Mouse (Mus musculus) neural tube, embryonic 15.5 days (tissue): ENCODE data around the gene Lsamp. TPM values are rescaled to one million over a fixed set of nuclear protein-coding genes. Genes with fewer than 3 reads are reported as not detected.
"Not testable (repeated sequence)": the region's sequence is repeated elsewhere in the genome, so short reads cannot be mapped to it uniquely, and the experiment has no call there.

Experiments used
- ATAC-seq: fragments of 200-750 bp; cut with Nextera tagmentation; 2 replicates; pipeline ENCODE4 v1.8.0; 2017; ENCODE audit warnings: mild to moderate bottlenecking, moderate TSS enrichment, moderate library complexity; ENCODE audit not compliant: low FRiP score
- H3K27ac ChIP-seq: fragments of 300-500 bp; sonication (generic); replicated peaks from 2 replicates; pipeline ENCODE4 v1.5.1; 2015; ENCODE audit warnings: mild to moderate bottlenecking, inconsistent platforms
- H3K27me3 ChIP-seq: fragments of 300-500 bp; sonication (generic); replicated peaks from 2 replicates; pipeline ENCODE4 v1.6.1; 2015; ENCODE audit warnings: inconsistent platforms
- H3K36me3 ChIP-seq: fragments of 300-500 bp; sonication (generic); 2 replicates; pipeline ENCODE4 v1.6.1; 2015; ENCODE audit warnings: inconsistent platforms
- H3K4me1 ChIP-seq: fragments of 300-500 bp; sonication (generic); 2 replicates; pipeline ENCODE4 v1.6.1; 2015; ENCODE audit warnings: inconsistent platforms
- H3K4me2 ChIP-seq: fragments of 300-500 bp; sonication (generic); 2 replicates; pipeline ENCODE4 v1.6.1; 2015; ENCODE audit warnings: inconsistent platforms, mild to moderate bottlenecking, moderate library complexity
- H3K4me3 ChIP-seq: fragments of 300-500 bp; sonication (generic); replicated peaks from 2 replicates; pipeline ENCODE4 v1.5.1; 2015; ENCODE audit warnings: mild to moderate bottlenecking, inconsistent platforms
- H3K9ac ChIP-seq: fragments of 300-500 bp; sonication (generic); replicated peaks from 2 replicates; pipeline ENCODE4 v1.6.1; 2015; ENCODE audit warnings: mild to moderate bottlenecking, inconsistent platforms
- H3K9me3 ChIP-seq: fragments of 300-500 bp; sonication (generic); replicated peaks from 2 replicates; pipeline ENCODE4 v1.6.1; 2016; ENCODE audit warnings: inconsistent platforms
- WGBS: fragments of 180-500 bp; shearing (Covaris S2); methylation state at CpG from one replicate; pipeline ENCODE4 v1.1.7; 2015; ENCODE audit warnings: mixed read lengths; 5-methylcytosine and 5-hydroxymethylcytosine counted together
- polyA plus RNA-seq: library from polyadenylated mRNA; unstranded; fragments of >200 nt; fragmentation: Nextera tagmentation; extraction: Ambion mirVana; gene quantifications from 2 replicates; pipeline ENCODE4 v1.2.1, GENCODE M21; 2015

Gene Lsamp
- polyA plus RNA-seq, 1 experiment from 2014 or later = 124 TPM

DNA sequence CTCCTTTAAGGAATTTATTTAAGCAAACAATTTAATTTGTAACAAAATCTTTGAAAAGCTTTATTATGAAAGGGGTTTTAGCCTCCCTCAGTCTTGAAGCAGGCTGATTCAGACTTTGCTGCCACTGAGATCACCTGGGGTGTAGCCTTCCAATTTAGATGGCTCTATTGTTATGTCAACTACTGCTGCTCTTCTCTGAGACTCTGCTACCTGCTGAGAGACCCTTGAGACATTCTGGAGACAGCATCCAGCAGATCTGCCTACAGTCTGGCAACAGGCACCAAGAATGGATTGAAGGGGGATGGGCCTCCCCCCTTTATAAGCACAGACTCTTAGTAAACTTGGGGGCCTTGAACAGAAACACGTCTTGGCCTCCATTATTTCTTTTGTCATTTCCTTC is 632.5 kb downstream of the Lsamp start:
- ATAC-seq, H3K27me3 ChIP-seq, H3K27ac ChIP-seq, H3K4me2 ChIP-seq, H3K4me3 ChIP-seq, H3K9ac ChIP-seq, H3K4me1 ChIP-seq, H3K9me3 ChIP-seq, H3K36me3 ChIP-seq: not testable (repeated sequence)
- WGBS = 12% methylated on average over 1 of the region's 1 CpGs

DNA sequence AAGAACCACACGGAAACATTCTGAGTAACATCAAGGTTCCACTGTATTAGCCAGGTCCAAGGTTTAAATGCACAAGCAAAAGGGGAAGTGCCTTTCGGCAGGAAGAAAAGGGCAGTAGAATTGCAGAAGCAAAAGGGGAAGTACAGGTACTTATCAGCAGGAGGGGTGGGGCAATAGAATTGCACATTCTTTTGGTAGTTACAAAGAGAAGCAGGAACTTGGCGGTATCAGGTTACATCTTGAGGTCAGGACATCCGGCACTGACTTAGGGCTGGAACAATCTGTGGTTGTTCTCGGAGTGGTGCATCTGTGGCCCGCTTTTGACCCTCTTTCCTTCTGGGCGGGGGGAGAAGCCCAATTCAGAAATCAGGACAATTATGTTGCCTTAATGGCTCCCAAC is 636.9 kb downstream of the Lsamp start:
- 74% methylated on average over 7 of the region's 7 CpGs for WGBS
- not testable (repeated sequence) for H3K36me3 ChIP-seq, H3K4me1 ChIP-seq, H3K4me3 ChIP-seq, H3K9me3 ChIP-seq, H3K27me3 ChIP-seq, H3K9ac ChIP-seq, H3K4me2 ChIP-seq, ATAC-seq, H3K27ac ChIP-seq

DNA sequence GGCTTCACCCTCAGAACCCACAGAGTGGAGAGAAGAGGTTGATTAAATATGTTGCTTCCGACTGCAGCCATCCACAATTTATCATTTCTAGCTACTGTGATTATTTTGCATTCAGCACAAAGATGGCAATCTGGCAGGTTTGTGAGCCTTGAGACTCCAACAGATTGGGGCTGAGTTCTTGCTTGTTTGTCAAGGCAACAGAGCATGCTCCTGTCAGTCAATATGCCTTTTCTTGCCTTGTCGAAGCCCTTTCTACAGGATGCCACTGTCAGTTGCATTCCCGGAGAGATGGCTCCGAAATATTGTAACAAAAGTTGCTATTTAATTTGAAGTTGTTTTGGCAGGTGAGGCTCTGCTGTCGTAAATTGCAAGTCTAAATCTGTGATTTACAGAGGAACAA is 643.0 kb downstream of the Lsamp start:
- H3K4me2 ChIP-seq = no peak overlapping the region
- H3K27me3 ChIP-seq = no peaks in the 10 kb centered on the region
- no peak overlapping the region for H3K4me3 ChIP-seq
- no peak overlapping the region for H3K9ac ChIP-seq
- no peaks in the 10 kb centered on the region for H3K4me1 ChIP-seq
- no peaks in the 10 kb centered on the region for H3K36me3 ChIP-seq
- H3K27ac ChIP-seq = no peak overlapping the region
- H3K9me3 ChIP-seq = no peaks in the 10 kb centered on the region
- ATAC-seq = no peak
- 78% methylated on average over 5 of the region's 5 CpGs for WGBS

DNA sequence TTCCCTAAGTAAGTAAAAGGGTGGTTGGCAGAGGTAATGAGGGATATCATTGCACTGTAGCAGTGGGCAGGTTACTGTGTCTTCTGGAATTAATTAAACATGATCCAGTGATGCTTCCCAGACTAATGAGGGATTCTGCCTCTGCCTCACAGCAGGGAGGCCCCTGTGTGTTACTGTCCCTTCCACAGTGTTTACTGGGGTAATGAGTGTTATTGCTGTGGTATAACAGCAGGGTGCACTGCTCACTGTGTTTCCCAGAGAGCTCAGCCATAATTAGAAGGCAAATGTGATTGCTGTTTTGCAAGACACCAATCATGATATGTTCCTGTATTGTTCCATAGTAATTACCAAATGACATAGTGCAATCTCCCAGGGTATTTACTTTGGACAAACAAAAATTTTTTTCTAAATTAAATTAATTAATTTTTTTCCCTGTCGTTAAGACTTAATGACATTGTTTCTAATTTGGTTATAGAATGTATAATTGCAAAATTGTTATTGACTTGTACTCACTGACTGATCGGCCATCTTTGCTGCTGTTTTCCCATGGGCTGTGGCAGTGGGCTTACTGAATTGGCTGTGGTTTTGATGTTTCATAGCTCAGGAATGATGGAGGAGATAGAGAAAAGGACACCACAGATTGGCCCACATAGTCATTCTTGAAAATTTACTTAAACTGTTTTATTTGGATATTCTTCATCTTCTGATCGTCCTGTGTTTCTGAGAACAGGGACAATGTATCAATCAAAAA is 655.6 kb downstream of the Lsamp start:
- ATAC-seq = peak; percentile 84
- no peak overlapping the region for H3K4me3 ChIP-seq
- H3K4me2 ChIP-seq = no peak overlapping the region
- no peak overlapping the region for H3K9ac ChIP-seq
- H3K4me1 ChIP-seq = no peaks in the 10 kb centered on the region
- 46% methylated on average over 3 of the region's 3 CpGs for WGBS
- H3K9me3 ChIP-seq = no peaks in the 10 kb centered on the region
- no peak overlapping the region for H3K27ac ChIP-seq
- H3K36me3 ChIP-seq = no peaks in the 10 kb centered on the region
- H3K27me3 ChIP-seq = no peaks in the 10 kb centered on the region

DNA sequence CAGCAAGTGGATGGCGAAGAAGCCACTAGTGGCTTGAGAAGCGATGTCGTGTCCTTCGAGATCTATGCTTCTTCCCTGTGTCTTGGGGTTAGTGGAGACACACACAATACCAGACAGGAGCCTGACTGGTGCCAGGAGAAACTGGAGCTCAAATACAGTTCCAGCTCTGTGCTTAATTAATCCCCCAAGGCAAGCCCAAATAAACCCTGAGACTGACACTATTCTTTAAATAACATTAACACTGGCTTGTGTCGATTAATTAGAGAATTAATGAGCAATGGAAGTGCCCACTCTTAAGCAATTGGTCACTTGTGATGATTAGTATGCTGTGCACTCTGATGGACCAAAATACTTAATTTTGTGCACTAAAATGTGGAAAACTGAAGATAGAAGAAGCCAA is 668.6 kb downstream of the Lsamp start:
- 89% methylated on average over 5 of the region's 5 CpGs for WGBS
- ATAC-seq = no peak
- H3K4me1 ChIP-seq = no peaks in the 10 kb centered on the region
- H3K36me3 ChIP-seq = no peaks in the 10 kb centered on the region
- no peaks in the 10 kb centered on the region for H3K9me3 ChIP-seq
- no peak overlapping the region for H3K27ac ChIP-seq
- no peak overlapping the region for H3K4me2 ChIP-seq
- no peak overlapping the region for H3K9ac ChIP-seq
- H3K4me3 ChIP-seq = no peak overlapping the region
- H3K27me3 ChIP-seq = no peaks in the 10 kb centered on the region

DNA sequence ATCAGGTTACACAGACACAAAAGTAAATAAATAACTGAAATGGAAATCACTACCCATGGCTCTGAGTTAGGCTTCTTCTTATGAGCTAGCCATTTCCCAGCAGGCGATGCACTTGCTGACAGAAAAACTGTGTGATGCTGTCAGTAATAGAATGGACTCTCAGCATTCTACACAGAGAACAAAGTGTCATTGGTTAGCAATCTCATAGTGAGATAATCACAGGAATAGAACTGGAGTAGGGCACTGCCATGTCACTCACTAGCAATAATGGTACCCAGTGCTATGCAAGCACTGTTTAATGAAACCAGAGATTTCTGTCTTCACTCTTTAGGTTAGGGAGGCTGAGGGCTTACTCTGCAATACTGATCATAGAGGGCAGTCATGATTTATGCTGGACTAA is 669.3 kb downstream of the Lsamp start:
- Histone ChIP-seq H3K4me3 (no peak overlapping the region), H3K27me3 (no peaks in the 10 kb centered on the region), H3K9me3 (no peaks in the 10 kb centered on the region), H3K9ac (no peak overlapping the region), H3K27ac (no peak overlapping the region), H3K36me3 (no peaks in the 10 kb centered on the region), H3K4me2 (no peak overlapping the region), H3K4me1 (no peaks in the 10 kb centered on the region)
- ATAC-seq = no peak
- 97% methylated on average over 1 of the region's 1 CpGs for WGBS

DNA sequence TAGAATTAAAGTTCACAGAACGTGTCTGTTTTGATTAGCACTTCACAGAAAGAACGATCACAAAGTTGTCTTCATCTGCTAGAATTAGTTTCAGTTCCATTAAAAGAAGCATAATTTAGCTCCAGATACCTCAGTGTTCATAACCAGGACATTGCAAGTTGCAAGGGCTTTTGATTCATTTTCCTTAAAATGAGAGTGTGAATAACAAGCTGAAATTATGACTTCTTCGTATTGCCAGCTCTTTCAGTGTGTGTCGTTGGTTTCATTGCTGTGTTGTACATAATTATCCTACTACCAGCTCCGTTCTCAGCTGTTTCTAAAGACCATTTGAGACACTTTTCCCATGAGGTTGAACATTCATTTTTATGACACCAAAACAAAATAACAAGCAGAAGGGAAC is 672.2 kb downstream of the Lsamp start:
- no peak for ATAC-seq
- H3K36me3 ChIP-seq = no peaks in the 10 kb centered on the region
- H3K9me3 ChIP-seq = no peaks in the 10 kb centered on the region
- H3K27ac ChIP-seq = no peak overlapping the region
- H3K27me3 ChIP-seq = no peaks in the 10 kb centered on the region
- 63% methylated on average over 5 of the region's 5 CpGs for WGBS
- H3K4me3 ChIP-seq = no peak overlapping the region
- H3K9ac ChIP-seq = no peak overlapping the region
- no peak overlapping the region for H3K4me2 ChIP-seq
- no peaks in the 10 kb centered on the region for H3K4me1 ChIP-seq

DNA sequence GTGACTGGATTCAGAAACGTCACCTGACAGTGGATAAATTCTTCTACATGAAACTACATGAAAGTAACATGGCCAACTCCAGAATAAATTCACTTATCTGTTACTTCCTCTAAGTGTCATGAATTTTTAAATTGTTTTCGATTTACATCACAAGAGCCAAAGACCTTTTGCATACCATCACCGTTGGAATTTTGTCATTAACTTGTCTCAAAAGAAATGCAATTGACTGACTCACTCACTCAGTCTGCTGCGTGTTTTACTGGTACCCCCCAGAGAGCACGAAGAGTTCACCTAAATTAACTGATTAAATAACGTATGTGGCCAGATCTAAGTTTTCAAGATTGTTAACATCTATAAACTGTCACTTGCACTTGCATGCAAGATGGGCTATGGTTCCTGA is 672.7 kb downstream of the Lsamp start:
- Histone ChIP-seq H3K27me3 (no peaks in the 10 kb centered on the region), H3K4me3 (no peak overlapping the region), H3K4me1 (no peaks in the 10 kb centered on the region), H3K36me3 (no peaks in the 10 kb centered on the region), H3K9me3 (no peaks in the 10 kb centered on the region), H3K9ac (no peak overlapping the region), H3K27ac (no peak overlapping the region), H3K4me2 (no peak overlapping the region)
- ATAC-seq = no peak
- WGBS = 46% methylated on average over 6 of the region's 6 CpGs

DNA sequence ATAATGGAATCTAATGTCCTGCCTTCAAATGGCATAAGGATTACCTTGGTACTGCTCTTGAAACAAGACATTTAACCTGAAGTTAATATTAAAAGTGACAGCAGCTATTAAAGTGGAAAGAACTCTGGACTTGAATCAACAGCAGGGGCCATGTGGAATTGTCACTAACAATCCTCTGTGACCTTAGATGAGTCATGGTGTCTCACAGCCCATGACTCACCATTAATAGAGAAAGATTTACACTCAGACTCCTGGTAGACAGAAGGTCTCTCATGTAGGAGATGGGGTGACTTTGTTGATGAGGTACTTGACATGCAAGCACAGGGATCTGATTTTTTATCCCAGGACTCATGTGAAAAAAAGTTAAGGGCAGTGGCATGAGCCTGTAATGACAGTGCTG is 701.4 kb downstream of the Lsamp start:
- Histone ChIP-seq H3K9me3 (no peaks in the 10 kb centered on the region), H3K9ac (no peak overlapping the region), H3K4me3 (no peak overlapping the region), H3K4me2 (no peak overlapping the region), H3K4me1 (no peaks in the 10 kb centered on the region), H3K36me3 (no peaks in the 10 kb centered on the region), H3K27me3 (no peaks in the 10 kb centered on the region), H3K27ac (no peak overlapping the region)
- no peak for ATAC-seq

DNA sequence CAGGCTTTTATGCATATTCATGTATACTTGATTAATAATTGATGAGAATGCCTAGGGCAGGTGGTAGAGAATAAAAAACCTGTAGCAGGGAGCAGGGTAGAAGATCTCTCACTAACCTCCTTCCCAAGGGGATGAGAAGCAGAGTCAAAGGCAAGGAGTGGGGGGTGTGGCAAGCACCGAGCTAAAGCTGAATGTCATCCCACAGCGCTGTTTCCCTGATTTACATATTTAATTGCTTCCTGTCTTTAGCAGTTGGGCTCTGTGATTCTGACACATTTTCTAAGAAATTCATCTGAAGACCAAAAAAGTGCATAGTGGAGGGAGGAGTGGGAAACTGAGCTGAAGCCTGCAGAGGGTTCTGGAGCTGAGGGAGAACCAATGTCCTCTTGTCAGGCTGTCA is 708.1 kb downstream of the Lsamp start:
- 3% methylated on average over 2 of the region's 2 CpGs for WGBS
- no peak overlapping the region for H3K9ac ChIP-seq
- no peaks in the 10 kb centered on the region for H3K4me1 ChIP-seq
- H3K9me3 ChIP-seq = no peaks in the 10 kb centered on the region
- H3K36me3 ChIP-seq = no peaks in the 10 kb centered on the region
- no peak overlapping the region for H3K4me2 ChIP-seq
- ATAC-seq = no peak
- no peak overlapping the region for H3K4me3 ChIP-seq
- no peaks in the 10 kb centered on the region for H3K27me3 ChIP-seq
- no peak overlapping the region for H3K27ac ChIP-seq

DNA sequence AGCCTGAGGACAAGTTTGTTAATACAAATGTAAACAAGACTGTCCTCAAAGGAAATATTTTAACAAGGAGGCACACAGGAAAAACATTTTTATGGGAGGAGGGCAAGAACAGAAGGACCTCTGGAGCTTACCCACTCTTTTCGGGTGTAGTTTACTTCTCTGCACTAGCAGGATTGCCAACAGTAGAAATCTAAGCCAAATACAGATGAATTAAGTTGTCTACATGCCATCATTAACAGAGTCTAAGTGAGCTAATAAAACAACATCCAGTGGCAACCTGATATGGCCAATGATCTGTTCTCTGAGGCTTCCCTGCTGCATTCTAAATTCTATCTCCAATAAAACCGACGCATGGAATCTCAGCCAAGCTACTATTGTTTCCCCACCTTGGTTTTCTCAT is 713.1 kb downstream of the Lsamp start:
- no peak for ATAC-seq
- Histone ChIP-seq H3K4me1 (no peaks in the 10 kb centered on the region), H3K9ac (no peak overlapping the region), H3K9me3 (no peaks in the 10 kb centered on the region), H3K36me3 (no peaks in the 10 kb centered on the region), H3K27me3 (no peaks in the 10 kb centered on the region), H3K4me3 (no peak overlapping the region), H3K27ac (no peak overlapping the region), H3K4me2 (no peak overlapping the region)
- WGBS = 76% methylated on average over 3 of the region's 3 CpGs

DNA sequence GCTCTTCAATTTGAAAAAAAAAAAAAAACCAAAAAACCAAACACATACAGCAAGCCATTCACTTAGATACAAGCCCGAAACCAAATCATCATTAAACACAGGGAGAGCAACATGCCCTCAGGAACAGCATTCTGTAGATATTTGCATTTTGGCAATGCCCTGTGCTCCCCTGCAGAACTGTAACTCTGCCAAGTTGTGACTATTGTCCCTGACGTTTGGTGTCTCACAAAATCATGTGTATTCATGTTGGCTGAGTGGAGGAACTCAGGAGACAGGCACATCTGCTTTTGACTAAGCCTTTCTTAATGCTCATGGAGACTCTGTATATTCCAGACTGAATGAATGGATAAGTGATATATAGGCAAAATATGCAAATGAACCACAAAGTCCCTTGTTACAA is 724.4 kb downstream of the Lsamp start:
- 18% methylated on average over 2 of the region's 2 CpGs for WGBS
- Histone ChIP-seq H3K4me3 (no peak overlapping the region), H3K36me3 (no peaks in the 10 kb centered on the region), H3K27ac (no peak overlapping the region), H3K9ac (no peak overlapping the region), H3K9me3 (no peaks in the 10 kb centered on the region), H3K27me3 (no peaks in the 10 kb centered on the region), H3K4me2 (no peak overlapping the region), H3K4me1 (peaks cover 22% of the 10 kb centered on the region)
- no peak for ATAC-seq

DNA sequence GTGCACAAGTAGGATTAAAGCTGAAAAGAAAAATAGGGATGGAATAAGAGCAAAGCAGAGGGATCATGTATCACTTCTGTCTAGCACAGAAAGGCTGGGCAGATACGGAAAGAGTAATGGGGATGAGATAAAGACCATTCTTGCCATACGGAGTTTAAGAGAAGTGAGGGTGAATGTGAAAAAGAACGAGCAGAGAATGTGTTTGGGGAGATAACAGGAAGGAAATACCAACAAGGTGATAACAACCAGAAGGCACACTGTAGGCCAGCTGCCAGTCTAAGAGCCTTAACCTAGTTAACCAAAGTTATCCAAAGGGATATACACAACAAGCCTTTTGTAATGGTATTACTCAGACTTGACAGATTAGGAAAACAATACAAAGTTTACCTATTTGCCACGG is 725.4 kb downstream of the Lsamp start:
- H3K9ac ChIP-seq = no peak overlapping the region
- H3K27me3 ChIP-seq = no peaks in the 10 kb centered on the region
- no peak overlapping the region for H3K4me2 ChIP-seq
- WGBS = 62% methylated on average over 4 of the region's 4 CpGs
- ATAC-seq = no peak
- H3K27ac ChIP-seq = no peak overlapping the region
- H3K9me3 ChIP-seq = no peaks in the 10 kb centered on the region
- no peaks in the 10 kb centered on the region for H3K36me3 ChIP-seq
- H3K4me1 ChIP-seq = peaks cover 22% of the 10 kb centered on the region
- H3K4me3 ChIP-seq = no peak overlapping the region
